Mouse (Mus musculus): ENCODE results near the gene Ints6.

Ints6 gene

DNA sequence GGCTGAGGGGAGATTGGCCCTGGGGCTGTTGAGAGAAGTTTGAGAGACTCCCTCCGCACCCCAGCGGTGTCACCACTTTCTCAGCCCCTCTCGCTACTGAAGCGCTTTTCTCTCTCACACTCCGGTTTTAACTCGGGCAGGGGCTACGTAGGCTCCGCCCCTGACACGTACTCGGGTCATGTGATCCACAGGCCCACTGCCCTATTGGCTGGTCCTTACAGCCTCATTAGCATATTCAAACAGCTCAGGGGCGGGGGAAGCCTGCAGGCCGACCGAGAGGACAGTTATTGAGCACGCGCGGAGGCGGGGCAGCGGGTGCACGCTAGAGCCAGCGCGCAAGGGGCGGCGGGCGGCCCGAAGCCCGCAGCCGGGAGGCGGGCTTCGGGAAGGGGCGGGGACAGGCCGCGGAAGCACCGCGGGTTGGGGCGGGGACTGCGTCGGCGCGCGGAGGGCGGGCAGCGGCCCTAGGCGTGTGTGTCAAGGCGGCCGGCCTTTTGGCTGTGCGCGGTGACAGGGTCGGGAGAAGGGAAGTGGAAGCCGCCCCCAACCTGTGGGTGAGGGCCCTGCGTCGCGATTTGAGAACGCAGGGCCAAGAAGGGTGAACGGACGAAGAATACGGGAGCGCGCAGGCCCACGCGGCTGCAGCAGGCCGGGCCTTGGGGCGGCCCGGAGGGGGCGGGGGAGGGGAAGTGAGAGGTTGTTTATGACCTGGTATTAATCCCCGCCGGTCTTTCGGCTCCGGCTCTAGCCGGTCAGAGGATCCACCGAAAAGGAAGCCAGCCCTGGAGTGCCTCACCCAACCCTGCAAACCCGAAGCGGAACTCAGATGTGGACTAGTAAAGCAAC, at the start of gene Ints6:
Gene Ints6, minus strand, starts transcription at position 134 of the 846 bp plus-strand sequence.
- peak; percentile 96 to 98 for DNase-seq

DNA sequence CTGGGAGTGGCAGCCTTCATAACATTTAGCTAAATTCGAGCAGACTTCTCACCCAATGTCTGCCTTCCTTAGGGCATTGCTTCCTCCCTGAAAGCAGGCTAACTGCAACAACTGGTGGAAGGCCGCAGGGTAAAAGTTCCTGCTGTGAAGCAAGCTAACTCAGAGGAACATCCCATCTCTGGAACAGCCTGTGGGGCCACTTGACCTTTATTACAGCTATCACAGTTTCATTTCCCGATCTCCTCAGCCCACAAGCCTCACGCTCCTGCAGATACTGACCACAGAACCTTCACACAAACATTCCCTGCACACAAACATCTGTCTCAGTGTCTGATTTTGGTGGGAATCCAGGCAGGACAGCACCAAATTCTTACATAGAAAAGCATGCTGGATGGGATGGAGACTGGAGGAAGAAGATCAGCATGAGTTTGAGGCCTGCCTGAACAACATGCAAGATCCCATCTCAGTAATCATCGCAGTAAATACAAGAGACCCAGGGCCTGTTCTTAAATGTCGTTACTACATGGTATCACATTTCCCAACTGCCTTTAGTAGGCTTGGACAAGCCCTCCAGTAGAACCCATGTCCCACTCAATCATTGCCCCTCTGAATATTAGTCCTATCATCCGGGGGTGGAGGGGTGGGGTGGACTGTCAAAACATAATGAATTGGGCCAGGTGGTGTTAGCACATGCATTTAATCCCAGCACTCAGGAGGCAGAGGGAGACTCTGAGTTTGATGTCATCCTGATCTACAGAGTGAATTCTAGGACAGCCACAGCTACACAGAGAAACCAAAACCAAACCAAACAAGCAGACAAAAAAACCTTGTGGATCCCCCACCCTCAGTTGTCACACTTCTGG, 47.9 kb upstream of the Ints6 start:
- DNase-seq: no peak

DNA sequence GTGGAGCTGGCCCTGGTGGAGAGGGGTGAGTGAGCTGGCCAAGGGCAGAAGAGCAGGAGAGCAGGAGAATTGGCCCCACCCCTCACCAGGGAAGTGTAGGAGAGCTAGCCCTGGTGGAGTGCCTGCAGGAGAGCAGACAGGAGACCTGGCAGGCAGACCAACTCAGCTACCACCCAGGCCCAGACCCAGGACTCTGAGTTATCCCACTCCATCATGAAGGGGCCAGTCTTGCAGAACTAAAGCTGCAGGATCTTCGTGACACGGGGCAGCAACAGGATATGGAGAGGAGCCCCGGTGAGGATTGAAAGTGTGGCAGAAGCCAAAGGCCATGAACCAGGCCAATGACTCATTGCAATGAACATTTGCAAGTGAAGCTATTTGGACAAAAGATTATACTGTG, 46.0 kb upstream of the Ints6 start:
- DNase-seq: no peak

GRCm38 (mm10) chr14:62803204-62803603, 42.2 kb upstream of the Ints6 start:
- no peak for DNase-seq

DNA sequence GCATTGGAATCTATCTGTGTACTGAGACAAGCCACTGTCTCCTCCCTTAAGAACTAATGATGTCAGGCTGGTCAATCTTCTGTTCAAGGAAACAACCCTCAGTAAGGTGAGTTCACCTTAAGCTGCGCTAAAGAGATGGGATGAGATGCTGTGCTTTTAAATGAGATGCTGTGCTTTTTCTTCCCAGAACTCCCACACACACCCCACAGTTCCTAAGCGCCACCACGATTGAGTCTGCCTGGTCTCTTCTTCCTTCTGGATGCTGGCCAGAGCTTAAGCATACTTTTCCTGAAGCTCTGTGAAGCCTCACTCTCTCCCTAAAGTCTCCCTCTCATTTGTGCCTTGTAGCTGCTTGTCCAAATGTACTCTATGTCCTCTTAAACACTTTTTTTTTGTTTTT, 39.8 kb upstream of the Ints6 start:
- DNase-seq: no peak

GRCm38 (mm10) chr14:62798608-62799101, 37.7 kb upstream of the Ints6 start:
- DNase-seq: no peak

DNA sequence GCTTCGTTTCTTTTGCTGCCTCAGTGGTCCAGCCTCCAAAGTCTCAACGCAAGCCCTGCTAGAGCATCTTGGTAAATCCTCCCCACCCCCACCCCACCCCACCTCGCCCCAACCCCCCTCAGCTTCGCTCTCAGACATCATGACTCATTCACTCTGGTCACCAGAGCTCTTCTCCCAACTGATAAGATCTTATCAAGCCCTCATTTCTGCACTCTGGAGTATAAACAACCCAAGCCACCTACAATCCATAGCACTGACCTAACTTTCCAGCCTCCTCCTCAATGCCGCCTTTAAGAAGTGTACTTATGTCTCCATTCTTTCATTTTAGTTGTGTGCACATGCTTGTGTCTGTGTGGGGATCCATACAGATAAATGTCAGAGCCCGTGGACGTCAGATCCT, 34.8 kb upstream of the Ints6 start:
- DNase-seq: no peak

GRCm38 (mm10) chr14:62789282-62789681, 28.3 kb upstream of the Ints6 start:
- DNase-seq: no peak

DNA sequence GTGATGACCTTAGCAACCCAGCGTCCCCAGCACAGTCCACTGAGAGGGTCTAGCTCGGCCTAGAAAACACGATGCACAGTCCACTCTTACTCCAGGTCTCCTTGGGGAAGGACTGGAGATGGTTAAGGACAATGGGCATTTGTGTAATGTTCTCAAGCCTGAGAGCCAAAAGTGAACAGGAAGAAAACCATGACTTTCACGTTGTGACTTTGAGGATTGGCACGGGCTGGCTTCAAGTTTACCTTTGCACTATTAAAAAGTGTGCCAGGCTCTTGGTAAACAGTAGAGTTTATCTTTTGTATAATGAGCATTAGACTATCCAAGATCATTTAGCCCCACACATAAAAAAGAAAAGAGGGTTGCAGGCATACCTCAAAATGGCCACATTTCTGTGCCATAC, 22.0 kb upstream of the Ints6 start:
- DNase-seq: no peak

DNA sequence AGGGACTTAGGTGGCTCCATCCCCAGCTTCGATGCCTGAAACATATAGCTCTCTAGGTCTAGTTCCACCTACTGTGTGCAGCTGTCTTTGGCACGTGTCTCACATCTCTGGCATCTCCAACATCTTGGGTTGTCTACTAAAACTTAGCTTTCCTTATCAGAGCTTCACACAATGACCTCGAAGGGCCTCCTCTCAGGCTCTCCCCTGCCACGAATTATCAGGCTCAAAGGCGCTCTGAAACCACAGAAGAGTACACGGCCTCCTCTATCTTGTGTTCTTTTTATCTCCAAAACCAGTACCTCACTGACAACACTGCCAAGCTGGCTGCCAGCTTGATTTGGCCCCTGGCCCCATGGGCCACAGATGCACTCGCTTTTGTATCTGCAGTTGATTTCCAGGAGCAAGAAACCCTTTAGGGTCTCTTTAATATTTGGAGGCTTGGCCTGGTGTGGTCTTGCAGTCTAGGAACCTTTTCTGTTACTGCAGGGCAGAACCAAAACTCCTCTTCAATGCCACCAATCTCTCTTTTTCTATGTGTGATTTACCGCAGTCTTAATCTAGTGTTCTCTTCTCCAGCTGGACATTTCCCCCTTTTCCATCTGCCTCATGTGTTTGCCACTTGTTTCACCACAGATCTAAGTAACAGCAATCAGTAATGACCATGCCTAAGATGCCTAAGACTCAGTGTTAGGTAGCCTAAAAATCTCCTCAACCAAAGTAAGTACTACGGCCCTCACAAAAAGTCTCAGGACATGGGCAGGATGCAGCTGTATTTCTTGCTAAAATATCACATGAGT, 19.7 kb upstream of the Ints6 start:
- DNase-seq: no peak

DNA sequence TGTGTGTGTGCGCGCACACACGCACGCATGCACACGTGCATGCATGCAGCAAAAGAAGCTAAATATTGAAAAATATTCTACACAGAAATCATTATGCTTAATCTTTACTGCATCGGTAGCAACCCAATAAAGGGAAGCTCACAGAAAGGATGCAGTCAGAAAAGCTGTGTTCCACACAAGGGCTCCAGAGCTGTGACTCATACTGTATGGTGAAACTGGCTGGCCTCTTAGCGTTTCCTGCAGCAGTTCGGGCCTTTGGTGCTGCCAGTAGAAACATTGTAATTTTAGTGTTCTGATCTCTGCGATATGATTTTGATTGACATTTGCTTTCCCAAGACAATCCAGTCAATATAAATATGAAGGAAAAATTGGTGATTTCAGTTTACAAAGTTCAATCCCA, 17.1 kb upstream of the Ints6 start:
- DNase-seq: no peak

GRCm38 (mm10) chr14:62775034-62775433, 14.1 kb upstream of the Ints6 start:
- DNase-seq: no peak

GRCm38 (mm10) chr14:62774246-62774645, 13.3 kb upstream of the Ints6 start:
- DNase-seq: no peak

- no peak for DNase-seq
These were observed 12.8 kb upstream of the Ints6 start for GRCm38 (mm10) chr14:62773766-62774165.

DNA sequence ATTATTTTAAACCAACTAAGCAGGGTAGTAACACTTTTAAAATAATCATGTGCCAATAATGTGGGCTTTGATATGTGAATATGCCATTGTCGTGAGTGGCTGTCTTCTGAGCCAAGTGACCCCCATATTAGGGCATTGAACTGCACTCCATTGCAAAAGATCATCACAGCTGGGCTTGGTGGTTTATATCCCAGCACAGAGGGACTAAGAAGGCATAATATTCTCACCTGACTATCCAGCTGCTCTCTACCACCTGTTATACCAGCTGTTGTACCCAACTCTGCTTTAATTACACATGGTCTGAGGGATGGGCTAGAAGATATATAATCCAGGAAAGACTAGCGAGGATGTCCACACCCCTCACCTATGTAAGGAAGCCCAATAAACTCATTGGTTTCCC, 4.4 kb upstream of the Ints6 start:
- no peak for DNase-seq

GRCm38 (mm10) chr14:62764371-62764770, 3.4 kb upstream of the Ints6 start:
- DNase-seq: no peak

- peak in 1 of 2 experiments; percentile 68 for DNase-seq
These were observed 974 bp upstream of the Ints6 start for GRCm38 (mm10) chr14:62761943-62762342.

DNA sequence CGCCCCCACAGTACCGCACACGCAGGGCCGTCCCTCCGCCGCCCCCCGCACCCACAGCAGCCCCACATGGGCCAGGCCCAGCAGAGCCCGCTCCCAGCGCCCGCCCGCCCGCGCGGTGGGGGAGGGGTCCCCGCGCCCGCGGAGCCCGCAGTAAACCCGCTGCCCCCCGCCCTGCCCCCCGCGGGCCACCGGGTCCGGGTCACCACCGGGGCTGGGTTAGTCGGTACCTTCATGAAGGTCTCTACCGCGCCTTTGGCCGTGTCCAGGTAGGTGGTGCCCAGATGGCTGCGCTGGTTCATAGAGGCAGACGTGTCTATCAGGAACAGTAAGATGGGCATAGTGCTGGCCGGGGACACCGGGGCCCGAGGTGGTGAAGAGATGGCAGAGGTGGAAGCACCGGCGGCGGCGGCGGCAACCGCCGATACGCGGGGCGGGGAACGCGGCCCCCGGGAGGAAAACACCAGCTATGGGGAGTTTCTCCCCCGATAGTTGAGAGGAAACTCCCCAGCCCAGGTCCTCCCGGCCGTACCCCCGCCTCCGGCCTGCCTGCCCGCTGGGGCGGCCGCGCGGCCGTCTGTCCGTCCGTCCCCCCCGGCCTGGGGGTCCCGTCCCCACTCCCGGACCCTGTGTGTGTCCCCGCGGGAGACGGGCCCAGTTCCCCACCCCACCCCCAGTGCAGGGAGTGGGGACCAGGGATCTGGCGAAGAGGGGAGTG, 491 bp downstream of the Ints6 start:
- DNase-seq: peak; percentile 79 to 81

DNA sequence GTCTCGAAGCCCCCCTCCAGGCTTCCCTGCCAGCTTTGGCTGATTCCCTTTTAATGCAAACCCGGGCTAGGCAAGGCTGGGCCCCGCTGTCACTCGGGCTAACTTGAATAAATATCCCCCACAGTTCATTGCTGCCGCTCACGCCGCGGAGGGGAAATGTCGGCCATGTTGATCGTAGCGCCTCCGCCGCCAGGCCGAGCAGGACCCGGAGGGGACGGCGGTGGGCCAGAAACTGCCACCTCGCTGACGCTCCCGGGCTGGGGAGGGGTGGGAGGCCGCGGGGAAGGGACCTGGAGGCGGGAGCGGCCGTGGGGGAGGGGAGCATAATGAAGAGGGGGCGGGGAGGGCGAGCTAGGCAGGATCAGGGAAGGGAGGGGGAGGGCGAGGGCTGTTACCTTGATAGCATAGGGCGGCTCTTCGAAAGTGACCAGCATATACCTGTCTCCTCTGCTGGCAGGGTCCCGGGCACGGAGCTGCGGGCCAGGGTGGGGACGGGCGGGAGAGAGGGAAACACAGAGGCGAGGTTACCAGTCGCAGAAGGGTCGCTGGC, 1.1 kb downstream of the Ints6 start:
- peak; percentile 86 to 88 for DNase-seq

- DNase-seq: no peak
These were observed 2.3 kb downstream of the Ints6 start for GRCm38 (mm10) chr14:62758714-62759113.

GRCm38 (mm10) chr14:62755095-62755640, 5.8 kb downstream of the Ints6 start:
- DNase-seq: no peak

- no peak for DNase-seq
These were observed 9.5 kb downstream of the Ints6 start for GRCm38 (mm10) chr14:62751479-62751878.

All from cerebellum, postnatal 25 days (tissue).